Mouse (Mus musculus) hematopoietic stem cell, adult 5-6 weeks (primary cell): ENCODE measurements around the gene Tspyl4. TPM values are rescaled to one million over a fixed set of nuclear protein-coding genes. Genes with fewer than 3 reads are reported as not detected.
"Not testable (repeated sequence)": the region's sequence is repeated elsewhere in the genome, so short reads cannot be mapped to it uniquely, and the experiment has no call there.

Experiments
- ATAC-seq, 2 experiments: fragments of 125-278 bp in 1 of 2; replicated peaks in 1 of 2; 2 replicates each; pipeline ENCODE4 v1.8.0; 2016 to 2017; ENCODE audit warnings: inconsistent platforms in 2 of 2, mild to moderate bottlenecking in 2 of 2, moderate number of reproducible peaks in 2 of 2, low read depth in 1 of 2, moderate TSS enrichment in 1 of 2; ENCODE audit not compliant: low FRiP score in 2 of 2, poor library complexity in 2 of 2, severe bottlenecking in 2 of 2, insufficient read depth in 1 of 2, low TSS enrichment in 1 of 2
- total RNA-seq: library from RNA; stranded (forward); fragments of 172-1452, 232-1000 nt; gene quantifications from 2 replicates; pipeline ENCODE4 v1.2.3, GENCODE M21; 2017

The Tspyl4 gene
- 5.8 and 13.6 TPM in 2 replicates for total RNA-seq

GRCm38 (mm10) chr10:34297299-34297979, at the start of gene Tspyl4:
Tspyl4 (plus strand) TSS chr10:34297442.
- peak; percentile 96 to 97 for ATAC-seq

- no peak for ATAC-seq
Measured at GRCm38 (mm10) chr10:34247757-34248156, 49.5 kb upstream of the Tspyl4 start.

GRCm38 (mm10) chr10:34249594-34249993, 47.6 kb upstream of the Tspyl4 start:
- peak; percentile 92 to 98 for ATAC-seq

- ATAC-seq, result not testable (repeated sequence)
Measured at GRCm38 (mm10) chr10:34252833-34253232, 44.4 kb upstream of the Tspyl4 start.

GRCm38 (mm10) chr10:34265106-34265505, 32.1 kb upstream of the Tspyl4 start:
- ATAC-seq, result no peak

GRCm38 (mm10) chr10:34267312-34268070, 29.8 kb upstream of the Tspyl4 start:
- peak; percentile 46 to 48; a peak in 2 of 4 replicates for ATAC-seq

GRCm38 (mm10) chr10:34271681-34272080, 25.6 kb upstream of the Tspyl4 start:
- no peak for ATAC-seq

GRCm38 (mm10) chr10:34280591-34281175, 16.6 kb upstream of the Tspyl4 start:
- ATAC-seq, result peak; percentile 37 to 50

GRCm38 (mm10) chr10:34281211-34281961, 15.9 kb upstream of the Tspyl4 start:
- ATAC-seq, result no peak

GRCm38 (mm10) chr10:34281962-34282388, 15.3 kb upstream of the Tspyl4 start, which contains the start of gene Tspyl1:
Tspyl1 (plus strand) TSS chr10:34282190.
- peak; percentile 93 to 97 for ATAC-seq

GRCm38 (mm10) chr10:34282420-34283238, 14.6 kb upstream of the Tspyl4 start:
- peak in 1 of 2 experiments; percentile 22; a peak in 2 of 4 replicates for ATAC-seq

- no peak for ATAC-seq
Measured at GRCm38 (mm10) chr10:34296911-34297298, 337 bp upstream of the Tspyl4 start.

- no peak for ATAC-seq
Measured at GRCm38 (mm10) chr10:34297980-34298753, 925 bp downstream of the Tspyl4 start.

- no peak for ATAC-seq
Measured at GRCm38 (mm10) chr10:34300368-34300767, 3.1 kb downstream of the Tspyl4 start.

- ATAC-seq, result no peak; a peak in 1 of 4 replicates
Measured at GRCm38 (mm10) chr10:34307070-34307469, 9.8 kb downstream of the Tspyl4 start.
